Comparison of ENCODE assay signal across 27 mouse cellular contexts in the genomic region with DNA sequence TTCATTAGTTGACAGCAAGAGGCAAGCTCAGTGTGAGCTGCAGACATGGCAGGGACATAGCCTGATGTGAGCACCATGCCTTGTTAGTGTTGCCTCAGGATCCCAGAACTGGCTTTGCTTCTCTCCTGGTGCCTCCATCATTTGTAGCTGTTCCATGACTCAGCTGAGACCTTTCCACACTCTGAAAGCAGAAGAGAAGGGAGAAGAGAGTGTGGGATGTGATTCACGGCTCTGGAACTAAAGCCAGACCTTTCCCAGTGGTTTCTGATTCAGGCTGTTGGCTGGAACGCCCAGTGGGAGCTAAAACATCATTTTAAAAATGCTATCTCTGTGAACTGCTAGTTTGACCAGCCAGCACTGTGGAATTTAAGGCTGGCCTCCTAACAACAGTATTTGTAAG. TPM values are rescaled to one million over a fixed set of nuclear protein-coding genes. Genes with fewer than 3 reads are reported as not detected.
DNase-seq lines count a peak whose midpoint lies in the region; ATAC-seq and TF ChIP-seq lines count a peak whose summit lies in the region.
"Had no signal": no experiment of that assay in that cellular context is flagged by ENCODE, and none has a peak within 500 bp of the region (broad histone marks: within the 10 kb centered on the region; RNA-seq: fewer than 3 reads in every experiment).

No protein-coding gene starts in this region.

- H3K27ac ChIP-seq in heart, embryonic 12.5 days (ENCODE audit: poor library complexity, severe bottlenecking) = no peak overlapping the region
- peak overlapping the region; percentile 81 for H3K27ac ChIP-seq in embryonic fibroblast, embryonic 13.5 days (ENCODE audit: insufficient read depth, low read length)
- H3K27ac ChIP-seq: forebrain, embryonic 10.5 days; heart, adult 2 months; hindbrain, embryonic 13.5 days; layer of hippocampus, adult 2 months; midbrain, embryonic 13.5 days; neural tube, embryonic 13.5 days had no signal

- H3K9me3 ChIP-seq in heart, embryonic 12.5 days (replicated peaks) = no peaks in the 10 kb centered on the region
- H3K9me3 ChIP-seq: forebrain, embryonic 10.5 days; hindbrain, embryonic 13.5 days; midbrain, embryonic 13.5 days; neural tube, embryonic 13.5 days had no signal

- 55% methylated on average over 2 of the region's 2 CpGs for WGBS in heart, embryonic 12.5 days

- DNase-seq in frontal cortex, postnatal 14 days (ENCODE audit: low spot score in 2 of 2) = no peak
- DNase-seq in heart, adult 8-10 months (ENCODE audit: low spot score) = peak; percentile 26
- DNase-seq in 3T3-L1 (ENCODE audit: low read depth, low spot score) (peak; percentile 97), MN1 (ENCODE audit: low spot score) (no peak)
- DNase-seq in layer of hippocampus, postnatal 36 days = no peak
- DNase-seq: cerebellum, adult 11-12 months; cerebellum, postnatal 14 days; kidney, adult 8-10 months; kidney, postnatal 14 days; left cerebral cortex, postnatal 4 days; liver; right cerebral cortex, postnatal 4 days; thymus, postnatal 14 days had no signal

- no peak for TF ChIP-seq POLR2A in embryonic fibroblast, embryonic 13.5 days (IDR thresholded peaks at IDR 0.05; ENCODE audit: low read depth, low read length)

- no peaks in the 10 kb centered on the region for H3K4me1 ChIP-seq in heart, embryonic 12.5 days (replicated peaks)
- peaks cover 4% of the 10 kb centered on the region for H3K4me1 ChIP-seq in embryonic fibroblast, embryonic 13.5 days (ENCODE audit: control insufficient read depth, insufficient read depth, low read length)
- H3K4me1 ChIP-seq: forebrain, embryonic 10.5 days; hindbrain, embryonic 13.5 days; midbrain, embryonic 13.5 days; neural tube, embryonic 13.5 days had no signal

- no peak overlapping the region for H3K4me2 ChIP-seq in heart, embryonic 12.5 days
- H3K4me2 ChIP-seq: hindbrain, embryonic 13.5 days; midbrain, embryonic 13.5 days; neural tube, embryonic 13.5 days had no signal

- no peaks in the 10 kb centered on the region for H3K36me3 ChIP-seq in heart, embryonic 12.5 days
- H3K36me3 ChIP-seq: forebrain, embryonic 10.5 days; hindbrain, embryonic 13.5 days; midbrain, embryonic 13.5 days; neural tube, embryonic 13.5 days had no signal

- H3K9ac ChIP-seq in heart, embryonic 12.5 days = no peak overlapping the region
- H3K9ac ChIP-seq: hindbrain, embryonic 13.5 days; midbrain, embryonic 13.5 days; neural tube, embryonic 13.5 days had no signal

- peak; percentile 62 for ATAC-seq in frontal cortex, adult (ENCODE audit: low TSS enrichment)
- no peak for ATAC-seq in heart, embryonic 12.5 days (ENCODE audit: insufficient number of reproducible peaks, low FRiP score)
- ATAC-seq: lung, postnatal 0 days; midbrain, embryonic 13.5 days had no signal

- TF ChIP-seq CTCF in embryonic fibroblast, embryonic 13.5 days (IDR thresholded peaks at IDR 0.05; ENCODE audit: borderline replicate concordance, insufficient read depth, low read length) = no peak

- no peak overlapping the region for H3K4me3 ChIP-seq in heart, embryonic 12.5 days
- H3K4me3 ChIP-seq in embryonic fibroblast, embryonic 13.5 days (ENCODE audit: insufficient read depth, low read length) = no peak overlapping the region
- H3K4me3 ChIP-seq: forebrain, embryonic 10.5 days; heart, adult 2 months; hindbrain, embryonic 13.5 days; layer of hippocampus, adult 2 months; midbrain, embryonic 13.5 days; neural tube, embryonic 13.5 days had no signal

- no peaks in the 10 kb centered on the region for H3K27me3 ChIP-seq in heart, embryonic 12.5 days (replicated peaks)
- H3K27me3 ChIP-seq: hindbrain, embryonic 13.5 days; midbrain, embryonic 13.5 days; neural tube, embryonic 13.5 days had no signal

RNA-seq across cellular contexts. Expression of a gene that starts 11.7 kb away (rescaled TPM):
- 10 to 100 TPM; 17.5 to 19.1 (median 18.5) TPM for total RNA-seq in heart, adult 8-10 months (2022)
- polyA plus RNA-seq in heart, embryonic 12.5 days (2016; fragmentation: Nextera tagmentation; extraction: Ambion mirVana) = 45.0 and 49.5 TPM in 2 replicates
- polyA plus RNA-seq in embryonic fibroblast, embryonic 13.5 days (2011; ENCODE audit: insufficient read length, low read depth, missing spikeins) = 52.2 and 53.3 TPM in 2 replicates
- 10 to 100 TPM; 36.0 to 42.3 TPM for total RNA-seq in layer of hippocampus, postnatal 36 days (2021)

RNA-seq across cellular contexts. Expression of a gene that starts 19.1 kb away (rescaled TPM):
- not detected for total RNA-seq in heart, adult 8-10 months (2022)
- 0.30 and 0.31 TPM in 2 replicates for polyA plus RNA-seq in heart, embryonic 12.5 days (2016; fragmentation: Nextera tagmentation; extraction: Ambion mirVana)
- polyA plus RNA-seq in embryonic fibroblast, embryonic 13.5 days (2011; ENCODE audit: insufficient read length, low read depth, missing spikeins) = 0.30 and 0.52 TPM in 2 replicates
- 1 to 10 TPM; 2.1 to 2.5 TPM for total RNA-seq in layer of hippocampus, postnatal 36 days (2021)
- total RNA-seq: heart, adult 2 months; heart, postnatal 10 days; megakaryocyte progenitor cell, adult 5-6 weeks had no signal
- polyA plus RNA-seq: C2C12; heart, adult 2 months; liver, embryonic 16.5 days; lung, postnatal 0 days had no signal

RNA-seq across cellular contexts. Expression of a gene that starts 31.2 kb away (rescaled TPM):
- 1 to 10 TPM in 1 of 4 experiments, under 1 TPM in 3; 0.25 to 1.3 (median 0.59) TPM for total RNA-seq in heart, adult 8-10 months (2022)
- 194 and 199 TPM in 2 replicates for polyA plus RNA-seq in heart, embryonic 12.5 days (2016; fragmentation: Nextera tagmentation; extraction: Ambion mirVana)
- polyA plus RNA-seq in embryonic fibroblast, embryonic 13.5 days (2011; ENCODE audit: insufficient read length, low read depth, missing spikeins) = 72.9 and 117 TPM in 2 replicates
- 1 to 10 TPM; 1.3 to 1.4 TPM for total RNA-seq in layer of hippocampus, postnatal 36 days (2021)

Comparison
In these comparisons a context has a peak if more than half of its experiments do, and no peak if none do; other contexts are left out.
1. DNase-seq: peak in heart, adult 8-10 months (single experiment) and 3T3-L1 (single experiment); none in frontal cortex, postnatal 14 days (0 of 2), layer of hippocampus, postnatal 36 days (0 of 2) and MN1 (single experiment).